Mouse (Mus musculus) G1E (cell line): ENCODE measurements around the gene Unc13d. TPM values are rescaled to one million over a fixed set of nuclear protein-coding genes. Genes with fewer than 3 reads are reported as not detected.

Experiments
- ATAC-seq: 2 replicates; pipeline ENCODE4 v1.8.0; 2016; ENCODE audit warnings: mild to moderate bottlenecking; ENCODE audit not compliant: insufficient number of reproducible peaks, poor library complexity, low FRiP score, severe bottlenecking; ENCODE audit errors: extremely low read depth
- DNase-seq: peaks from one replicate; pipeline ENCODE4 v3.0.0; 2012; ENCODE audit warnings: low spot score
- H3K27me3 ChIP-seq: 2 replicates; pipeline ENCODE4 v1.6.1; 2012; ENCODE audit warnings: mild to moderate bottlenecking, low read length, inconsistent platforms; ENCODE audit not compliant: insufficient read depth
- H3K36me3 ChIP-seq: replicated peaks from 2 replicates; pipeline ENCODE3; 2012; ENCODE audit warnings: mild to moderate bottlenecking, inconsistent platforms
- H3K4me1 ChIP-seq: 2 replicates; pipeline ENCODE4 v1.6.1; 2012; ENCODE audit warnings: low read depth, low read length, inconsistent platforms, mixed read lengths; ENCODE audit not compliant: insufficient read depth
- H3K4me3 ChIP-seq: 2 replicates; pipeline ENCODE4 v1.5.1; 2012; ENCODE audit warnings: low read depth, mild to moderate bottlenecking, inconsistent platforms, low read length, moderate library complexity, mixed read lengths
- H3K9me3 ChIP-seq: replicated peaks from 2 replicates; pipeline ENCODE4 v1.6.1; 2012; ENCODE audit warnings: inconsistent platforms
- CTCF ChIP-seq: IDR thresholded peaks from 2 replicates; pipeline ENCODE4 v1.5.1; 2012; ENCODE audit warnings: low read depth, low read length, inconsistent platforms, mixed read lengths
- GATA1 ChIP-seq: IDR thresholded peaks from 2 replicates; pipeline ENCODE4 v1.6.1; 2012; ENCODE audit warnings: borderline replicate concordance, low read length, inconsistent platforms, mixed read lengths
- GATA2 ChIP-seq: IDR thresholded peaks from 2 replicates; pipeline ENCODE4 v1.6.1; 2012; ENCODE audit warnings: low read depth, low read length, inconsistent platforms, borderline replicate concordance
- POLR2AphosphoS5 ChIP-seq: IDR thresholded peaks from 2 replicates; pipeline ENCODE4 v1.6.1; 2012; ENCODE audit warnings: low read depth, low read length, inconsistent platforms; ENCODE audit not compliant: insufficient replicate concordance
- TAL1 ChIP-seq: conservative IDR thresholded peaks from 2 replicates; pipeline ENCODE4 v1.6.1; 2012; ENCODE audit warnings: low read depth, low read length, inconsistent platforms, mixed read lengths
- polyA plus RNA-seq: library from polyadenylated mRNA; stranded (reverse); fragments of >175 nt; gene quantifications from 2 replicates; pipeline ENCODE4 v1.2.3, GENCODE M21; 2012
- total RNA-seq, 2 experiments: library from RNA; stranded (forward) in 1 of 2; stranded (reverse) in 1 of 2; fragments of 200-1000 nt in 1 of 2; fragments of >200 nt in 1 of 2; fragmentation: Nextera tagmentation in 1 of 2; gene quantifications; 2 replicates each; pipeline ENCODE4 v1.2.3; 2014 to 2017

Gene Unc13d
- total and polyA plus RNA-seq, 3 experiments, result 26.1 to 126 (median 63.5) TPM

DNA sequence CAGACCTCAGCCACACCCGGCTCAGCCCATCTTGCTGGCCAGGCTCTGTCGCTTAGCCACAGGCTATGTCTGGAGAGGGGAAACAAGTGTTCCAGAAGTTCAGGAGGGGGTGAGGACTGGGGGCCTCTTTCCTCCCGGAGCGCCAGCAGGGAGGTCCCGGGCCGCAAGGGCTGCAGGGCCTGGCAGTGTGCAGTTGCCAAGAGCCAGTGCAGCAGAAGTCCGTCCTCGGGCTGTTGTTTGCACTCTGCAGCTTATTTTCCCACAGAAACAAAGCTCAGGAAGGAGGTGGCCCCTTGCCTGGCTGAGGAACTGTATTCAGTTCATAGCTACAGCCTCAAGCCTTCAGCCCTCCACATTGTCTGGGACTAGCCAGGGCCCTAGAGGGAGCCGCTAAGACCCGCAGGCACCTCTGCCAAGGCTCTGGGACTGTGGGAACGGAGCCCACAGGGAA, 24.2 kb upstream of the Unc13d start:
- DNase-seq, result no peak
- Histone ChIP-seq H3K9me3 (peaks cover under 1% of the 10 kb centered on the region; the same call in 1 of the 2 replicates), H3K27me3 (peaks cover 5% of the 10 kb centered on the region; the same call in 1 of the 2 replicates), H3K36me3 (no peaks in the 10 kb centered on the region), H3K4me3 (peak overlapping the region; percentile 48; the same call in 1 of the 2 replicates), H3K4me1 (peaks cover 80% of the 10 kb centered on the region)
- TF ChIP-seq CTCF, result no peak
- TF ChIP-seq TAL1, result no peak
- no peak for TF ChIP-seq GATA2
- TF ChIP-seq POLR2AphosphoS5, result no peak
- TF ChIP-seq GATA1, result no peak
- ATAC-seq, result no peak

DNA sequence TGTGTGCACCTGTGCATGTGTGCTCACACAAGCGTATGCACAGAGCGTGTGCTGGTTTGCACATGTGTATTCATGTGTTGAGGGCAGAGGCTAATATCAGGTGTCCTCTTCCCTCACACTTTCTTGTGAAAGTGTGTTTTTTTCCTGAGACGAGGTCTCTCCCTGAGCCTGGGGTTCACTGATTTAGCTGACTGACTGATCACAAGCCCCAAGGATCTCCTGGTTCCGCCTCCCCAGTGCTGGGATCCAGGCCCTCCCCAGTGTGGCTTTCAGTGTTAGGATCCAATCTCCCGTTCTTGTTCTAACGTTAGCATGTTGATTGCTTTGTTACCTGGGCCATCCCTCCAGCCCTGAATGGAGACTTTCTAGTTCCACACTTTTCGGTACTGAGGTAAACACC, 23.1 kb upstream of the Unc13d start:
- Histone ChIP-seq H3K4me3 (no peak overlapping the region; the same call in 1 of the 2 replicates), H3K27me3 (no peaks in the 10 kb centered on the region; the same call in 1 of the 2 replicates), H3K9me3 (peaks cover 6% of the 10 kb centered on the region; the same call in 1 of the 2 replicates), H3K36me3 (no peaks in the 10 kb centered on the region), H3K4me1 (peaks cover 69% of the 10 kb centered on the region)
- TF ChIP-seq POLR2AphosphoS5, result no peak
- TF ChIP-seq GATA2, result no peak
- no peak for TF ChIP-seq CTCF
- TF ChIP-seq TAL1, result no peak
- no peak for TF ChIP-seq GATA1
- no peak for ATAC-seq
- DNase-seq, result no peak

DNA sequence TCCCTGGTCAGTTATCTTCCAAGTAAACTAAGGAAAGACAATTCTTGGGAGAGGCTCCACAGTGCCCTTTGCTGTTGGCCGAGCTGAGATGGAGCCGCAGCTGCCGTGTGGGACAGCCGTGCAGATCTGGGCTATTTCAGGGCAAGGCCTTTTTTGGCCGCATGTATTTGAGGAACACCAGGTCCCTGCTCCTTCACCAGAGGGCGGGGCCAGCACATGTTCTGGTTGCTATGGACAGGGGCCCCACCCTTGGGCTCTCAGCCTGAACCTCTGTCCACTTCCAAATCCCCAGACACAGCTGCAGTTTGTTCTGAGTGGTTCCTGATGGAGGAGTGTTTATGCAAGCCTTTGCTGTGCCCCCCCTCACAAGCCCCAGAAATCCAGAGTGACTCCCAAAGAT, 22.6 kb upstream of the Unc13d start:
- TF ChIP-seq GATA2 (no peak), POLR2AphosphoS5 (no peak), TAL1 (no peak)
- no peak for ATAC-seq
- Histone ChIP-seq H3K27me3 (no peaks in the 10 kb centered on the region), H3K9me3 (peaks cover 6% of the 10 kb centered on the region; the same call in 1 of the 2 replicates), H3K36me3 (no peaks in the 10 kb centered on the region), H3K4me1 (peaks cover 67% of the 10 kb centered on the region), H3K4me3 (no peak overlapping the region; the same call in 1 of the 2 replicates)
- no peak for DNase-seq

DNA sequence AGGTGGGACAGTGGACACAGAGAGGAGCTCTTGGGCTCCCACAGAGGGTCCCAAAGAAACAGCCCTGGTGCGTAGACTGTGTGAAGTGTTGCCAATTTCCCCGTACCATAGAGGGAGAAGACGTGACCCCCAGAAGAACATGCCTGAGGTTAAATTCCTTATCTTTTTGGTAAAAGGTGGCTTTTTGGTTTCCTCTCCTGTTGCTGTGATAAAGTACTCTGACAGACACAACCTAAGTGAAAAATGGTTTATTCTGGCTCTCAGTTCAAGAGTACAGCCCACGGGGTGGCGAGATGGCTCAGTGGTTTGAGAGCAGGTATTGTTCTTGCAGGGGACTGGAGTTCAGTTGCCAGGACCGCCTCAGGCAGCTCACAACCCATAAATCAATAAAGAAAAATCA, 21.7 kb upstream of the Unc13d start:
- ATAC-seq (no peak), DNase-seq (no peak)
- H3K4me3 ChIP-seq, result no peak overlapping the region; the same call in 1 of the 2 replicates
- H3K36me3 ChIP-seq, result no peaks in the 10 kb centered on the region
- peaks cover 6% of the 10 kb centered on the region; the same call in 1 of the 2 replicates for H3K9me3 ChIP-seq
- H3K4me1 ChIP-seq, result peaks cover 65% of the 10 kb centered on the region
- H3K27me3 ChIP-seq, result no peaks in the 10 kb centered on the region
- TF ChIP-seq GATA1 (no peak), GATA2 (no peak), POLR2AphosphoS5 (no peak), TAL1 (no peak), CTCF (no peak)

DNA sequence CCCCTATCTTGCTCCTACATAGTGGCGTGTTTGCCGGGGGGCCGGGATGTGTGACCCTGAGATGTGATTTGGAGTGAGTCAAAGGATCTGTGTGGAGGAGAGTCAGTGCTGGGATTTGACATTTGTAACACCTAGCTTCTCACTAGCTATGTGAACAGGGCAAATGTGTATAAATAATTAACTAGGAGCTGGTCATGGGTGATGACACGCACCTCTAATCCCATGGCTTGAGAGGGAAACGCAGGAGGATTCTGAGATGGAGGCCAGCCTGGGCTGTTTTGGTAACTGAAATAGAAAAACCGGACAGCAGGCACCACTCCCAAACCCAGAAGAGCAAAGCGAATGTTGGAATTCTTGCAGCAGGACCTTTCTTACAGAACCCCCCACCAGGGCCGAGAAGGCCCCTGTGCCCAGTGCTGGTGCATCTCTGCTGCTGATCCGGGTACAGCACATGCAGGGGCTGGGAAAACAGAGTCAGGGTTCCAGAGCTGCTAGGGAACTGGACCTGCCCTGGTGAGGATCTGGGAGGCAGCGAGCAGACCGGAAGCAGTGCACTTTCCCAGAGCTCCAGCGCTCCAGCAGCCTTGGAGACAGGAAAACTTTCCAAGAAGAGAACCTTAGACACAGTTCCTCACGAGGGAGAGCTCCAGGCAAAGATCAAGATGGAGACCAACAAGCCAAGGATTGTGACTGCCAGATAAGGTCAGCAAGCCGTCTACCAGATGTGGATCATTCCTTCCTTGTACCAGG, 21.1 kb upstream of the Unc13d start:
- H3K9me3 ChIP-seq, result peaks cover 6% of the 10 kb centered on the region; the same call in 1 of the 2 replicates
- no peak overlapping the region; the same call in 1 of the 2 replicates for H3K4me3 ChIP-seq
- ATAC-seq (no peak), DNase-seq (no peak)
- no peaks in the 10 kb centered on the region for H3K36me3 ChIP-seq
- peaks cover 64% of the 10 kb centered on the region for H3K4me1 ChIP-seq
- H3K27me3 ChIP-seq, result no peaks in the 10 kb centered on the region
- no peak for TF ChIP-seq GATA1
- no peak for TF ChIP-seq CTCF
- no peak for TF ChIP-seq TAL1
- TF ChIP-seq POLR2AphosphoS5, result no peak
- no peak for TF ChIP-seq GATA2
